20 mouse cellular contexts compared by ENCODE assay signal in the genomic region with DNA sequence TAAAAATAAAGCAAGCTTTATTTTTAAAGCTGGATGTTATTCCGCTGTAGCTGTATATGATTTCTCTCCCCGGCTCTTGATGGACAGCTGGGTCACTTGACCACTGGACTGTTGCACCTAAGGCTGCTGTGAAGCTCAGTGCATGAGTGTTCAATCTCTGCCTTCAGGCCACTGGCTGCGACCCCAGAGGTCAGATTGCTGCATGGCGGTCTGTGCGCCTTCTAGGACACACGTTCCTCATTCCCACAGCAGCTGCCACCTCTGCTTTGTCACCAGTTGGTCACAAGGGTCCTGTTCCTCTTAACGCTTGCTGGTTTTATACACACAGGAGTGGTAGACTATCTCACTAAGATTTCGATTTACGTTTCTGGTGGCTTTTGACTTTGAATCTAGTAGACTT. TPM values are rescaled to one million over a fixed set of nuclear protein-coding genes. Genes with fewer than 3 reads are reported as not detected.
DNase-seq lines count a peak whose midpoint lies in the region; ATAC-seq lines count a peak whose summit lies in the region.
"Had no signal": no experiment of that assay in that cellular context is flagged by ENCODE, and none has a peak within 500 bp of the region (broad histone marks: within the 10 kb centered on the region; RNA-seq: fewer than 3 reads in every experiment).

No protein-coding gene starts in this region.

- no peak overlapping the region; the same call in 1 of the 2 replicates for H3K27ac ChIP-seq in liver, embryonic 15.5 days (replicated peaks)
- H3K27ac ChIP-seq in liver, embryonic 12.5 days: no peak overlapping the region
- 0 out of 2 replicates have a peak overlapping the region, but pooled peaks have one; percentile 12 for H3K27ac ChIP-seq in lung, embryonic 16.5 days (ENCODE audit: low read length)
- H3K27ac ChIP-seq: heart, adult 2 months; heart, embryonic 15.5 days; macrophage; midbrain, embryonic 12.5 days; neural tube, embryonic 12.5 days; stomach, embryonic 15.5 days had no signal

- peak; percentile 46 for DNase-seq in embryo, embryonic 11 days
- no peak for DNase-seq in adipocyte (ENCODE audit: low spot score)
- DNase-seq in spleen, adult 18-20 months: no peak
- no peak for DNase-seq in thymus, postnatal 10 days (ENCODE audit: low spot score in 2 of 2)
- DNase-seq: adrenal gland, adult 2 months; gastrocnemius, postnatal 14 days; heart, adult 2 months; heart, postnatal 4 days; kidney, adult 8-10 months; thymus, adult 2 months had no signal

- WGBS in liver, embryonic 15.5 days (ENCODE audit: insufficient replicate concordance): 72% methylated on average over 9 of the region's 9 CpGs
- WGBS in liver, embryonic 12.5 days (ENCODE audit: insufficient replicate concordance): 76% methylated on average over 9 of the region's 9 CpGs
- WGBS in lung, embryonic 16.5 days: 68% methylated on average over 9 of the region's 9 CpGs

- no peak overlapping the region for H3K4me3 ChIP-seq in liver, embryonic 15.5 days (replicated peaks)
- H3K4me3 ChIP-seq in liver, embryonic 12.5 days: no peak overlapping the region
- H3K4me3 ChIP-seq in lung, embryonic 16.5 days (ENCODE audit: low read length): no peak overlapping the region
- H3K4me3 ChIP-seq: forebrain, embryonic 12.5 days; heart, adult 2 months; heart, embryonic 15.5 days; midbrain, embryonic 12.5 days; neural tube, embryonic 12.5 days; stomach, embryonic 15.5 days had no signal

- peaks cover 86% of the 10 kb centered on the region for H3K36me3 ChIP-seq in liver, embryonic 15.5 days (replicated peaks)
- H3K36me3 ChIP-seq in liver, embryonic 12.5 days: peaks cover 98% of the 10 kb centered on the region
- H3K36me3 ChIP-seq in lung, embryonic 16.5 days (ENCODE audit: control insufficient read depth, insufficient read depth, low read length): peaks cover 46% of the 10 kb centered on the region

- no peak overlapping the region for H3K4me2 ChIP-seq in liver, embryonic 15.5 days
- H3K4me2 ChIP-seq in liver, embryonic 12.5 days: no peak overlapping the region
- H3K4me2 ChIP-seq in lung, embryonic 16.5 days (ENCODE audit: low read depth, low read length): no peak overlapping the region
- H3K4me2 ChIP-seq: forebrain, embryonic 12.5 days; heart, embryonic 15.5 days; midbrain, embryonic 12.5 days; neural tube, embryonic 12.5 days; stomach, embryonic 15.5 days had no signal

- 0 out of 2 replicates have a peak, but pooled peaks have one; percentile 17 for ATAC-seq in liver, embryonic 15.5 days (ENCODE audit: insufficient read depth)
- no peak for ATAC-seq in liver, embryonic 12.5 days
- 0 out of 2 replicates have a peak, but pooled peaks have one; percentile 29 for ATAC-seq in lung, embryonic 16.5 days (ENCODE audit: low read depth)
- ATAC-seq in megakaryocyte progenitor cell, adult 5-6 weeks (replicated peaks; ENCODE audit: poor library complexity): 0 out of 2 replicates have a peak, but pooled peaks have one; percentile 23

- peaks cover 12% of the 10 kb centered on the region for H3K4me1 ChIP-seq in liver, embryonic 15.5 days (replicated peaks)
- H3K4me1 ChIP-seq in liver, embryonic 12.5 days: no peaks in the 10 kb centered on the region; the same call in 1 of the 2 replicates
- H3K4me1 ChIP-seq in lung, embryonic 16.5 days (replicated peaks; ENCODE audit: control insufficient read depth, insufficient read depth, low read length): no peaks in the 10 kb centered on the region
- H3K4me1 ChIP-seq: forebrain, embryonic 12.5 days; heart, embryonic 15.5 days; midbrain, embryonic 12.5 days; neural tube, embryonic 12.5 days; stomach, embryonic 15.5 days had no signal

- H3K27me3 ChIP-seq in liver, embryonic 15.5 days: no peaks in the 10 kb centered on the region
- no peaks in the 10 kb centered on the region for H3K27me3 ChIP-seq in liver, embryonic 12.5 days (replicated peaks)
- no peaks in the 10 kb centered on the region for H3K27me3 ChIP-seq in lung, embryonic 16.5 days (ENCODE audit: control insufficient read depth, insufficient read depth, low read depth, low read length)
- H3K27me3 ChIP-seq: forebrain, embryonic 12.5 days; heart, embryonic 15.5 days; midbrain, embryonic 12.5 days; neural tube, embryonic 12.5 days; stomach, embryonic 15.5 days had no signal

- H3K9ac ChIP-seq in liver, embryonic 15.5 days: no peak overlapping the region
- no peak overlapping the region for H3K9ac ChIP-seq in liver, embryonic 12.5 days
- no peak overlapping the region for H3K9ac ChIP-seq in lung, embryonic 16.5 days (ENCODE audit: low read length)
- H3K9ac ChIP-seq: forebrain, embryonic 12.5 days; heart, embryonic 15.5 days; midbrain, embryonic 12.5 days; neural tube, embryonic 12.5 days; stomach, embryonic 15.5 days had no signal

- H3K9me3 ChIP-seq in liver, embryonic 15.5 days (replicated peaks): no peaks in the 10 kb centered on the region
- H3K9me3 ChIP-seq in liver, embryonic 12.5 days (replicated peaks): no peaks in the 10 kb centered on the region
- no peaks in the 10 kb centered on the region for H3K9me3 ChIP-seq in lung, embryonic 16.5 days (ENCODE audit: control insufficient read depth, low read length)
- H3K9me3 ChIP-seq: forebrain, embryonic 12.5 days; heart, embryonic 15.5 days; midbrain, embryonic 12.5 days; neural tube, embryonic 12.5 days; stomach, embryonic 15.5 days had no signal

RNA-seq across cellular contexts. Expression of a gene that starts 20.1 kb away (rescaled TPM):
- polyA plus RNA-seq in liver, embryonic 15.5 days (2015; fragmentation: Nextera tagmentation; extraction: Ambion mirVana): 7.6 and 8.4 TPM in 2 replicates
- 8.6 and 8.7 TPM in 2 replicates for polyA plus RNA-seq in liver, embryonic 12.5 days (2016; fragmentation: Nextera tagmentation; extraction: Ambion mirVana)
- polyA plus RNA-seq in lung, embryonic 16.5 days (2015; fragmentation: Nextera tagmentation; extraction: Ambion mirVana): 16.1 and 19.5 TPM in 2 replicates
- 18.8 and 20.0 TPM in 2 replicates for total RNA-seq in megakaryocyte progenitor cell, adult 5-6 weeks (2015)
- total RNA-seq in megakaryocyte progenitor cell, adult 5-6 weeks (2017): 14.6 and 16.5 TPM in 2 replicates

RNA-seq across cellular contexts. Expression of a gene that starts 23.0 kb away (rescaled TPM):
- 11.7 and 13.6 TPM in 2 replicates for polyA plus RNA-seq in liver, embryonic 15.5 days (2015; fragmentation: Nextera tagmentation; extraction: Ambion mirVana)
- 20.2 and 20.3 TPM in 2 replicates for polyA plus RNA-seq in liver, embryonic 12.5 days (2016; fragmentation: Nextera tagmentation; extraction: Ambion mirVana)
- polyA plus RNA-seq in lung, embryonic 16.5 days (2015; fragmentation: Nextera tagmentation; extraction: Ambion mirVana): 45.2 and 47.9 TPM in 2 replicates
- 38.6 and 41.5 TPM in 2 replicates for total RNA-seq in megakaryocyte progenitor cell, adult 5-6 weeks (2015)
- total RNA-seq in megakaryocyte progenitor cell, adult 5-6 weeks (2017): 78.6 and 91.2 TPM in 2 replicates

RNA-seq across cellular contexts. Expression of a gene that starts 56.5 kb away (rescaled TPM):
- 161 and 189 TPM in 2 replicates for polyA plus RNA-seq in liver, embryonic 15.5 days (2015; fragmentation: Nextera tagmentation; extraction: Ambion mirVana)
- polyA plus RNA-seq in liver, embryonic 12.5 days (2016; fragmentation: Nextera tagmentation; extraction: Ambion mirVana): 143 and 152 TPM in 2 replicates
- polyA plus RNA-seq in lung, embryonic 16.5 days (2015; fragmentation: Nextera tagmentation; extraction: Ambion mirVana): 257 and 295 TPM in 2 replicates
- total RNA-seq in megakaryocyte progenitor cell, adult 5-6 weeks (2015): 42.7 and 49.3 TPM in 2 replicates
- total RNA-seq in megakaryocyte progenitor cell, adult 5-6 weeks (2017): 207 and 220 TPM in 2 replicates

RNA-seq across cellular contexts. Expression of a gene that starts 56.5 kb away (rescaled TPM):
- 12.7 and 14.9 TPM in 2 replicates for polyA plus RNA-seq in liver, embryonic 15.5 days (2015; fragmentation: Nextera tagmentation; extraction: Ambion mirVana)
- polyA plus RNA-seq in liver, embryonic 12.5 days (2016; fragmentation: Nextera tagmentation; extraction: Ambion mirVana): 29.1 and 30.7 TPM in 2 replicates
- polyA plus RNA-seq in lung, embryonic 16.5 days (2015; fragmentation: Nextera tagmentation; extraction: Ambion mirVana): 5.8 and 7.3 TPM in 2 replicates
- 17.4 and 18.9 TPM in 2 replicates for total RNA-seq in megakaryocyte progenitor cell, adult 5-6 weeks (2015)
- total RNA-seq in megakaryocyte progenitor cell, adult 5-6 weeks (2017): 10.8 and 16.2 TPM in 2 replicates
